Mouse (Mus musculus) intestine, embryonic 16.5 days (tissue): ENCODE data around the gene Scn9a. TPM values are rescaled to one million over a fixed set of nuclear protein-coding genes. Genes with fewer than 3 reads are reported as not detected.

Source experiments
- polyA plus RNA-seq: library from polyadenylated mRNA; unstranded; fragments of >200 nt; fragmentation: Nextera tagmentation; extraction: Ambion mirVana; gene quantifications from 2 replicates; pipeline ENCODE4 v1.2.1, GENCODE M21; 2015

Gene Scn9a
- polyA plus RNA-seq, 1 experiment from 2014 or later = 0.95 TPM

Other genes with a start within 250 kb of the Scn9a start
- gene Scn1a, start 194.1 kb downstream of the Scn9a start, polyA plus RNA-seq = 0.12 and 0.18 TPM in 2 replicates
- 0.31 TPM in 2 replicates for gene Scn7a, start 150.0 kb upstream of the Scn9a start, polyA plus RNA-seq